Mouse (Mus musculus): Measurements from ENCODE around the gene Nectin4. TPM values are rescaled to one million over a fixed set of nuclear protein-coding genes. Genes with fewer than 3 reads are reported as not detected.

The Nectin4 gene
- polyA plus RNA-seq, 1 experiment from 2014 or later, result 1.4 TPM

- Histone ChIP-seq H3K9me3 (ENCODE audit: control insufficient read depth, low read length) (no peaks in the 10 kb centered on the region), H3K4me1 (ENCODE audit: control insufficient read depth, insufficient read depth, low read length) (peaks cover 16% of the 10 kb centered on the region), H3K9ac (replicated peaks; ENCODE audit: low read length) (peak overlapping the region; percentile 98), H3K4me3 (replicated peaks; ENCODE audit: low read depth, low read length) (peak overlapping the region; percentile 99), H3K4me2 (ENCODE audit: low read length) (peak overlapping the region; percentile 52), H3K27me3 (ENCODE audit: control insufficient read depth, insufficient read depth, low read length) (no peaks in the 10 kb centered on the region), H3K36me3 (ENCODE audit: control insufficient read depth, insufficient read depth, low read length) (peaks cover 25% of the 10 kb centered on the region), H3K27ac (replicated peaks; ENCODE audit: low read depth, low read length) (peak overlapping the region; percentile 95)
- ATAC-seq (ENCODE audit: low FRiP score, low TSS enrichment) (peak; percentile 51; the same call in 1 of the 2 replicates), DNase-seq (peak; percentile 81)
- WGBS, result under 1% methylated on average over 20 of the region's 20 CpGs
Observed at GRCm38 (mm10) chr1:171412001-171412441, 42.1 kb downstream of the Nectin4 start.

- WGBS, result 27% methylated on average over 3 of the region's 3 CpGs
- Histone ChIP-seq H3K27ac (replicated peaks; ENCODE audit: low read depth, low read length) (peak overlapping the region; percentile 95), H3K27me3 (ENCODE audit: control insufficient read depth, insufficient read depth, low read length) (no peaks in the 10 kb centered on the region), H3K36me3 (ENCODE audit: control insufficient read depth, insufficient read depth, low read length) (peaks cover 30% of the 10 kb centered on the region), H3K4me3 (replicated peaks; ENCODE audit: low read depth, low read length) (peak overlapping the region; percentile 99), H3K9me3 (ENCODE audit: control insufficient read depth, low read length) (no peaks in the 10 kb centered on the region), H3K4me2 (ENCODE audit: low read length) (peak overlapping the region; percentile 52), H3K4me1 (ENCODE audit: control insufficient read depth, insufficient read depth, low read length) (peaks cover 16% of the 10 kb centered on the region), H3K9ac (replicated peaks; ENCODE audit: low read length) (peak overlapping the region; percentile 98)
- DNase-seq (peak; percentile 82), ATAC-seq (ENCODE audit: low FRiP score, low TSS enrichment) (no peak)
Observed at GRCm38 (mm10) chr1:171412446-171412845, 42.5 kb downstream of the Nectin4 start.

- Histone ChIP-seq H3K27ac (replicated peaks; ENCODE audit: low read depth, low read length) (no peak overlapping the region), H3K36me3 (ENCODE audit: control insufficient read depth, insufficient read depth, low read length) (peaks cover 41% of the 10 kb centered on the region), H3K27me3 (ENCODE audit: control insufficient read depth, insufficient read depth, low read length) (no peaks in the 10 kb centered on the region), H3K4me3 (replicated peaks; ENCODE audit: low read depth, low read length) (no peak overlapping the region), H3K9me3 (ENCODE audit: control insufficient read depth, low read length) (no peaks in the 10 kb centered on the region), H3K4me1 (ENCODE audit: control insufficient read depth, insufficient read depth, low read length) (peaks cover 16% of the 10 kb centered on the region), H3K4me2 (ENCODE audit: low read length) (peak overlapping the region; percentile 52), H3K9ac (replicated peaks; ENCODE audit: low read length) (no peak overlapping the region)
- DNase-seq (no peak), ATAC-seq (ENCODE audit: low FRiP score, low TSS enrichment) (no peak)
- WGBS, result 71% methylated on average over 8 of the region's 8 CpGs
Observed at GRCm38 (mm10) chr1:171413608-171414007, 43.7 kb downstream of the Nectin4 start.

GRCm38 (mm10) chr1:171418660-171419059 is 48.8 kb downstream of the Nectin4 start, which contains the start of gene Tstd1:
Tstd1 (plus strand) TSS chr1:171418872.
- H3K36me3 ChIP-seq (ENCODE audit: control insufficient read depth, insufficient read depth, low read length), result peaks cover 70% of the 10 kb centered on the region
- no peak within 1 kb of the TSS for H3K9ac ChIP-seq (replicated peaks; ENCODE audit: low read length)
- peak within 1 kb of the TSS; percentile 42; the same call in 1 of the 2 replicates for H3K27ac ChIP-seq (replicated peaks; ENCODE audit: low read depth, low read length)
- ATAC-seq (ENCODE audit: low FRiP score, low TSS enrichment) (no peak), DNase-seq (no peak)
- H3K4me1 ChIP-seq (ENCODE audit: control insufficient read depth, insufficient read depth, low read length), result peaks cover 6% of the 10 kb centered on the region
- H3K4me3 ChIP-seq (replicated peaks; ENCODE audit: low read depth, low read length), result no peak within 1 kb of the TSS
- no peaks in the 10 kb centered on the region for H3K9me3 ChIP-seq (ENCODE audit: control insufficient read depth, low read length)
- H3K27me3 ChIP-seq (ENCODE audit: control insufficient read depth, insufficient read depth, low read length), result no peaks in the 10 kb centered on the region
- H3K4me2 ChIP-seq (ENCODE audit: low read length), result no peak within 1 kb of the TSS
- 89% methylated on average over 5 of the region's 5 CpGs for WGBS

GRCm38 (mm10) chr1:171419291-171419882 is 49.5 kb downstream of the Nectin4 start:
- no peak overlapping the region for H3K9ac ChIP-seq (replicated peaks; ENCODE audit: low read length)
- H3K27ac ChIP-seq (replicated peaks; ENCODE audit: low read depth, low read length), result peak overlapping the region; percentile 42; the same call in 1 of the 2 replicates
- no peaks in the 10 kb centered on the region for H3K9me3 ChIP-seq (ENCODE audit: control insufficient read depth, low read length)
- H3K4me1 ChIP-seq (ENCODE audit: control insufficient read depth, insufficient read depth, low read length), result no peaks in the 10 kb centered on the region
- H3K36me3 ChIP-seq (ENCODE audit: control insufficient read depth, insufficient read depth, low read length), result peaks cover 67% of the 10 kb centered on the region
- no peak overlapping the region for H3K4me3 ChIP-seq (replicated peaks; ENCODE audit: low read depth, low read length)
- DNase-seq (peak; percentile 61), ATAC-seq (ENCODE audit: low FRiP score, low TSS enrichment) (peak; percentile 65; the same call in 1 of the 2 replicates)
- no peak overlapping the region for H3K4me2 ChIP-seq (ENCODE audit: low read length)
- 31% methylated on average over 12 of the region's 12 CpGs for WGBS
- no peaks in the 10 kb centered on the region for H3K27me3 ChIP-seq (ENCODE audit: control insufficient read depth, insufficient read depth, low read length)

- no peaks in the 10 kb centered on the region for H3K4me1 ChIP-seq (ENCODE audit: control insufficient read depth, insufficient read depth, low read length)
- H3K4me2 ChIP-seq (ENCODE audit: low read length), result no peak overlapping the region
- H3K27ac ChIP-seq (replicated peaks; ENCODE audit: low read depth, low read length), result peak overlapping the region; percentile 42; the same call in 1 of the 2 replicates
- no peak overlapping the region for H3K9ac ChIP-seq (replicated peaks; ENCODE audit: low read length)
- H3K36me3 ChIP-seq (ENCODE audit: control insufficient read depth, insufficient read depth, low read length), result peaks cover 65% of the 10 kb centered on the region
- H3K27me3 ChIP-seq (ENCODE audit: control insufficient read depth, insufficient read depth, low read length), result no peaks in the 10 kb centered on the region
- H3K9me3 ChIP-seq (ENCODE audit: control insufficient read depth, low read length), result no peaks in the 10 kb centered on the region
- DNase-seq (no peak), ATAC-seq (ENCODE audit: low FRiP score, low TSS enrichment) (peak; percentile 38)
- no peak overlapping the region for H3K4me3 ChIP-seq (replicated peaks; ENCODE audit: low read depth, low read length)
- 58% methylated on average over 5 of the region's 5 CpGs for WGBS
Observed at GRCm38 (mm10) chr1:171419905-171420304, 50.0 kb downstream of the Nectin4 start.

GRCm38 (mm10) chr1:171422504-171423095 is 52.7 kb downstream of the Nectin4 start:
- Histone ChIP-seq H3K4me2 (ENCODE audit: low read length) (no peak overlapping the region), H3K4me1 (ENCODE audit: control insufficient read depth, insufficient read depth, low read length) (no peaks in the 10 kb centered on the region), H3K27ac (replicated peaks; ENCODE audit: low read depth, low read length) (no peak overlapping the region), H3K9ac (replicated peaks; ENCODE audit: low read length) (no peak overlapping the region), H3K4me3 (replicated peaks; ENCODE audit: low read depth, low read length) (no peak overlapping the region), H3K36me3 (ENCODE audit: control insufficient read depth, insufficient read depth, low read length) (peaks cover 39% of the 10 kb centered on the region), H3K9me3 (ENCODE audit: control insufficient read depth, low read length) (no peaks in the 10 kb centered on the region), H3K27me3 (ENCODE audit: control insufficient read depth, insufficient read depth, low read length) (no peaks in the 10 kb centered on the region)
- 88% methylated on average over 8 of the region's 8 CpGs for WGBS
- DNase-seq, result no peak
- no peak for ATAC-seq (ENCODE audit: low FRiP score, low TSS enrichment)

- DNase-seq, result no peak
- H3K9ac ChIP-seq (replicated peaks; ENCODE audit: low read length), result no peak overlapping the region
- ATAC-seq (ENCODE audit: low FRiP score, low TSS enrichment), result no peak
- no peaks in the 10 kb centered on the region for H3K9me3 ChIP-seq (ENCODE audit: control insufficient read depth, low read length)
- H3K4me1 ChIP-seq (ENCODE audit: control insufficient read depth, insufficient read depth, low read length), result no peaks in the 10 kb centered on the region
- peaks cover 19% of the 10 kb centered on the region for H3K36me3 ChIP-seq (ENCODE audit: control insufficient read depth, insufficient read depth, low read length)
- WGBS, result 84% methylated on average over 5 of the region's 5 CpGs
- no peak overlapping the region for H3K4me3 ChIP-seq (replicated peaks; ENCODE audit: low read depth, low read length)
- H3K27me3 ChIP-seq (ENCODE audit: control insufficient read depth, insufficient read depth, low read length), result no peaks in the 10 kb centered on the region
- H3K27ac ChIP-seq (replicated peaks; ENCODE audit: low read depth, low read length), result no peak overlapping the region
- no peak overlapping the region for H3K4me2 ChIP-seq (ENCODE audit: low read length)
Observed at GRCm38 (mm10) chr1:171424638-171425037, 54.7 kb downstream of the Nectin4 start.

GRCm38 (mm10) chr1:171425126-171425525 is 55.2 kb downstream of the Nectin4 start:
- H3K27ac ChIP-seq (replicated peaks; ENCODE audit: low read depth, low read length), result no peak overlapping the region
- DNase-seq (no peak), ATAC-seq (ENCODE audit: low FRiP score, low TSS enrichment) (no peak)
- 83% methylated on average over 4 of the region's 4 CpGs for WGBS
- H3K9ac ChIP-seq (replicated peaks; ENCODE audit: low read length), result no peak overlapping the region
- no peak overlapping the region for H3K4me2 ChIP-seq (ENCODE audit: low read length)
- no peaks in the 10 kb centered on the region for H3K4me1 ChIP-seq (ENCODE audit: control insufficient read depth, insufficient read depth, low read length)
- H3K9me3 ChIP-seq (ENCODE audit: control insufficient read depth, low read length), result no peaks in the 10 kb centered on the region
- peaks cover 14% of the 10 kb centered on the region for H3K36me3 ChIP-seq (ENCODE audit: control insufficient read depth, insufficient read depth, low read length)
- no peaks in the 10 kb centered on the region for H3K27me3 ChIP-seq (ENCODE audit: control insufficient read depth, insufficient read depth, low read length)
- H3K4me3 ChIP-seq (replicated peaks; ENCODE audit: low read depth, low read length), result no peak overlapping the region

Measured in midbrain, embryonic 14.5 days (tissue).